Mouse (Mus musculus) kidney, postnatal 0 days (tissue): ENCODE results near the gene Tm4sf4. TPM values are rescaled to one million over a fixed set of nuclear protein-coding genes. Genes with fewer than 3 reads are reported as not detected.

Experiments
- ATAC-seq: fragments of 200-750 bp; cut with Nextera tagmentation; replicated peaks from 2 replicates; pipeline ENCODE4 v1.8.0; 2017; ENCODE audit warnings: low read depth, moderate number of reproducible peaks, moderate TSS enrichment, moderate library complexity; ENCODE audit not compliant: low FRiP score
- DNase-seq: peaks from one replicate; pipeline ENCODE4 v3.0.0-alpha.2; 2016; ENCODE audit warnings: low spot score
- H3K27ac ChIP-seq: fragments of 300-500 bp; sonication (generic); 2 replicates; pipeline ENCODE4 v1.5.1; 2014; ENCODE audit warnings: mild to moderate bottlenecking
- H3K27me3 ChIP-seq: fragments of 300-500 bp; sonication (generic); 2 replicates; pipeline ENCODE4 v1.6.1; 2014; ENCODE audit warnings: low read length, mixed read lengths; ENCODE audit not compliant: insufficient read depth
- H3K36me3 ChIP-seq: fragments of 300-500 bp; sonication (generic); 2 replicates; pipeline ENCODE4 v1.6.1; 2014; ENCODE audit warnings: low read length, mixed read lengths; ENCODE audit not compliant: insufficient read depth
- H3K4me1 ChIP-seq: fragments of 300-500 bp; sonication (generic); replicated peaks from 2 replicates; pipeline ENCODE4 v1.6.1; 2014; ENCODE audit warnings: antibody characterized with exemption, low read length, mixed read lengths; ENCODE audit not compliant: insufficient read depth
- H3K4me2 ChIP-seq: fragments of 300-500 bp; sonication (generic); 2 replicates; pipeline ENCODE4 v1.6.1; 2014; ENCODE audit warnings: mild to moderate bottlenecking, low read length, moderate library complexity, mixed read lengths
- H3K4me3 ChIP-seq: fragments of 300-500 bp; sonication (generic); replicated peaks from 2 replicates; pipeline ENCODE4 v1.5.1; 2014; ENCODE audit warnings: low read depth, low read length
- H3K9ac ChIP-seq: fragments of 300-500 bp; sonication (generic); 2 replicates; pipeline ENCODE4 v1.6.1; 2014; ENCODE audit warnings: low read depth, low read length
- H3K9me3 ChIP-seq: fragments of 300-500 bp; sonication (generic); replicated peaks from 2 replicates; pipeline ENCODE4 v1.6.1; 2016; ENCODE audit warnings: low read length, inconsistent platforms, mixed read lengths
- CTCF ChIP-seq: IDR thresholded peaks from 2 replicates; pipeline ENCODE4 v1.5.1; 2016; ENCODE audit warnings: antibody characterized with exemption, low read depth, mild to moderate bottlenecking, moderate library complexity
- WGBS: fragments of 180-500 bp; shearing (Covaris S2); extraction: QIAGEN DNeasy Blood & Tissue Kit; methylation state at CpG from one replicate; pipeline ENCODE4 v1.1.7; 2014; 5-methylcytosine and 5-hydroxymethylcytosine counted together
- polyA plus RNA-seq: library from polyadenylated mRNA; unstranded; fragments of >200 nt; fragmentation: Nextera tagmentation; extraction: Ambion mirVana; gene quantifications from 2 replicates; pipeline ENCODE4 v1.2.1, GENCODE M21; 2015

Gene Tm4sf4
- polyA plus RNA-seq, 1 experiment from 2014 or later: 0.79 TPM

DNA sequence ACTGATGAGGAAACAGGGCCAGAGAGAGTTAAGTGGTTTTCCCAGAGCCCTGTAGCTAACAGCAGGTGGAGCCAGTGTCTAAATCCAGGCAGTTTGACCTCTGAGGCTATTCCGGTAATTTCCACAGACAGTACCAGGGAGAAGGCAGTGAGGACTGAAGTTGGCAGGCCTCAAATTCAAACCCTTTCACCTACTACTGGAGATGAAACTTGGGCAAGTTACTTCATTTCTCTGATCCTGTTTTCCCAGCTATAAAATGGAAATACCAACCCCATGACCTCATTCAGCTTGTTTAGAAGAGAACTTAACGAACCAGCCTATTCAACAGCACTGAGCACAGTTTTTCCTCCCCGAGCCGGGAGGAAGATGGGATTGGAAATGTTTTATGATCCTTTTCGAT, 45.2 kb downstream of the Tm4sf4 start:
- DNase-seq: peak; percentile 92
- WGBS: 4% methylated on average over 5 of the region's 5 CpGs

GRCm38 (mm10) chr3:57470981-57471601, 46.0 kb downstream of the Tm4sf4 start:
- Histone ChIP-seq H3K9me3 (no peaks in the 10 kb centered on the region), H3K9ac (peak overlapping the region; percentile 40), H3K27ac (peak overlapping the region; percentile 74), H3K4me2 (peak overlapping the region; percentile 53), H3K4me3 (0 out of 2 replicates have a peak overlapping the region, but pooled peaks have one; percentile 11), H3K36me3 (no peaks in the 10 kb centered on the region), H3K4me1 (peaks cover 22% of the 10 kb centered on the region), H3K27me3 (no peaks in the 10 kb centered on the region)
- WGBS: 10% methylated on average over 15 of the region's 15 CpGs
- TF ChIP-seq CTCF: no peak
- DNase-seq (peak; percentile 74), ATAC-seq (no peak)

More for the DNA sequence above, 45.2 kb downstream of the Tm4sf4 start:
- H3K36me3 ChIP-seq: no peaks in the 10 kb centered on the region
- peaks cover 22% of the 10 kb centered on the region for H3K4me1 ChIP-seq
- H3K4me3 ChIP-seq: 0 out of 2 replicates have a peak overlapping the region, but pooled peaks have one; percentile 11
- ATAC-seq: no peak; the same call in 1 of the 2 replicates
- TF ChIP-seq CTCF: peak; percentile 87
- no peak overlapping the region; the same call in 1 of the 2 replicates for H3K9ac ChIP-seq
- H3K9me3 ChIP-seq: no peaks in the 10 kb centered on the region
- peak overlapping the region; percentile 74 for H3K27ac ChIP-seq
- peak overlapping the region; percentile 53 for H3K4me2 ChIP-seq
- no peaks in the 10 kb centered on the region for H3K27me3 ChIP-seq

- H3K4me1 ChIP-seq: peaks cover 22% of the 10 kb centered on the region
- no peak overlapping the region for H3K9ac ChIP-seq
- DNase-seq: peak; percentile 60
- H3K36me3 ChIP-seq: 0 out of 2 replicates have a peak, but pooled peaks cover 4% of the 10 kb centered on the region
- no peak overlapping the region for H3K4me3 ChIP-seq
- H3K9me3 ChIP-seq: no peaks in the 10 kb centered on the region
- 45% methylated on average over 4 of the region's 4 CpGs for WGBS
- ATAC-seq: peak; percentile 58; the same call in 1 of the 2 replicates
- TF ChIP-seq CTCF: no peak
- peak overlapping the region; percentile 62; the same call in 1 of the 2 replicates for H3K27ac ChIP-seq
- H3K27me3 ChIP-seq: no peaks in the 10 kb centered on the region
- no peak overlapping the region for H3K4me2 ChIP-seq
Measured at GRCm38 (mm10) chr3:57472407-57472806, 47.3 kb downstream of the Tm4sf4 start.

DNA sequence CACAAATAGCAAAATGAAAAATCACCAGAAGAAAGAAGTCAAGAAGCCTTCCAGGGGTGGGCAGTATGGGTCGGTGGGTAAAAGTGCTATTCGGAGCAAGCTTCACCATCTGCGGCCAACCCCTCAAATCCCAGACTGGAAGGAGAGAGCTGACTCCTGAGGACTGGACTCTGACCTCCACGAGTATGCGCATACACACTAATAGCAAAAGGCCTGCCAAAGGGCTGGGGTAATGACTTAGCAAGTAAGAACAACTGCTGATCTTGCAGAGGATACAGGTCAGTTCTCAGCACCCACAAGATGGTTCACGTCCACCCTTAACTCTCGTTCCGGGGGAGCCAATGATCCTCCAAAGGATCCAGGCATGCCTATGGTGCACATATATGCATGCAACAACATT, 49.3 kb downstream of the Tm4sf4 start:
- Histone ChIP-seq H3K4me1 (peaks cover 22% of the 10 kb centered on the region), H3K36me3 (0 out of 2 replicates have a peak, but pooled peaks cover 4% of the 10 kb centered on the region), H3K27ac (no peak overlapping the region), H3K4me3 (no peak overlapping the region), H3K9ac (no peak overlapping the region), H3K4me2 (no peak overlapping the region), H3K27me3 (no peaks in the 10 kb centered on the region), H3K9me3 (no peaks in the 10 kb centered on the region)
- TF ChIP-seq CTCF: no peak
- WGBS: 93% methylated on average over 8 of the region's 8 CpGs
- DNase-seq (no peak), ATAC-seq (no peak)

DNA sequence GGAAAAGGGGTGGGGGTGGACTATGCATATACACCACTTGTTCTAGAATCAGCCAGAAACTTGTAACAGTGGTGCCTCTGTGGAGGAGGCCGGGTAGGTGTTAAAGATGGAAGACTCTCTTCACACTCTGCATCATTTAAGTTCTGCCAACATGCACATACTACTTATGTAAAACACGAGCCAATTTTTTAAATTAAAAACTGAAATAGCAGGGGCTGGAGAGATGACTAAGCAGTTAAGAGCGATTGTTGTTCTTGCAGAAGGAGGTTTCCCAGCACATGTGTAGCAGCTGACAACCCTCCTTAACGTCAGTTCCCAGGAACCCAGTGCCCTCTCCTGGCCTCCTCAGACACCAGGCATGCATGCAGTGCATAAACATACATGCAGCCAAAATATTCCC, 55.5 kb downstream of the Tm4sf4 start:
- 58% methylated on average over 4 of the region's 4 CpGs for WGBS
- no peak for ATAC-seq

DNA sequence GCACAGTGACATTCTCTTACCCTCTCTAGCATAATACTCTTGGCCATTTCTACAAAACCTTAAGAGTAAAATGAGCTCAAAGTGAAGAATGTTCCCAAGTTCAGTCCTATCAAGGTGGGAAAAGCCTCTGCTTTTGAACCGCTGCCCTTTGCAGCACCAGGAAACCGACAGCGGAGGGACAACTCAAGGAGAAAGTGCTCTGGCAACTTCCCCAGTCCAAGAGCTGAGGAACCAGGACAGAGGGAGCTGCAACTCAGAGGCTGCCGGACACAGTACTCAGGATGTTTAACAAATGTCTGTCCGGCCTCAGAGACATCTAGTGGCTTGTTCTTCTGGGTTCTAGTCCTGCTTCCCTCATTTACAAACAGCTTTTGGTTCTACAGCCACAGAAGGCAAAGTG, 56.9 kb downstream of the Tm4sf4 start:
- 74% methylated on average over 5 of the region's 5 CpGs for WGBS
- ATAC-seq: no peak
- H3K4me3 ChIP-seq: no peak overlapping the region
- peaks cover 5% of the 10 kb centered on the region; the same call in 1 of the 2 replicates for H3K4me1 ChIP-seq
- H3K27ac ChIP-seq: no peak overlapping the region
- no peak for TF ChIP-seq CTCF
- no peak overlapping the region for H3K9ac ChIP-seq
- H3K4me2 ChIP-seq: no peak overlapping the region
- 0 out of 2 replicates have a peak, but pooled peaks cover 3% of the 10 kb centered on the region for H3K36me3 ChIP-seq
- no peaks in the 10 kb centered on the region for H3K9me3 ChIP-seq
- no peak for DNase-seq
- H3K27me3 ChIP-seq: no peaks in the 10 kb centered on the region

More for the DNA sequence above, 55.5 kb downstream of the Tm4sf4 start:
- Histone ChIP-seq H3K9ac (no peak overlapping the region), H3K27ac (no peak overlapping the region), H3K4me3 (no peak overlapping the region), H3K36me3 (0 out of 2 replicates have a peak, but pooled peaks cover 4% of the 10 kb centered on the region), H3K9me3 (no peaks in the 10 kb centered on the region), H3K4me1 (no peaks in the 10 kb centered on the region), H3K27me3 (no peaks in the 10 kb centered on the region), H3K4me2 (no peak overlapping the region)
- DNase-seq: peak; percentile 40
- no peak for TF ChIP-seq CTCF
